Mouse (Mus musculus) heart, adult 2 months (tissue): Measurements from ENCODE around the gene Icam1. TPM values are rescaled to one million over a fixed set of nuclear protein-coding genes. Genes with fewer than 3 reads are reported as not detected.

Experiments
- DNase-seq, 2 experiments: peaks; one replicate each; pipeline ENCODE4 v3.0.0; 2021
- H3K27ac ChIP-seq: fragments of 200-600 bp; 2 replicates; pipeline ENCODE4 v1.8.1; 2022
- H3K27me3 ChIP-seq: fragments of 200-500 bp; 2 replicates; pipeline ENCODE4 v1.6.1; 2012; ENCODE audit warnings: mild to moderate bottlenecking, low read length, inconsistent platforms, mixed read lengths; ENCODE audit not compliant: control insufficient read depth, insufficient read depth
- H3K36me3 ChIP-seq: fragments of 200-500 bp; 2 replicates; pipeline ENCODE4 v1.6.1; 2012; ENCODE audit warnings: low read length, inconsistent platforms; ENCODE audit not compliant: control insufficient read depth, insufficient read depth
- H3K4me1 ChIP-seq: fragments of 200-500 bp; 2 replicates; pipeline ENCODE4 v1.6.1; 2011; ENCODE audit warnings: low read length; ENCODE audit not compliant: control insufficient read depth, insufficient read depth
- H3K4me3 ChIP-seq: fragments of 200-600 bp; 2 replicates; pipeline ENCODE4 v1.8.1; 2022
- H3K79me2 ChIP-seq: fragments of 200-500 bp; replicated peaks from 2 replicates; pipeline ENCODE4 v1.6.1; 2012; ENCODE audit warnings: mild to moderate bottlenecking, inconsistent platforms, low read length, moderate library complexity, mixed read lengths; ENCODE audit not compliant: control insufficient read depth, insufficient read depth
- H3K9ac ChIP-seq: fragments of 200-500 bp; 2 replicates; pipeline ENCODE4 v1.6.1; 2012; ENCODE audit warnings: low read depth, mild to moderate bottlenecking, control low read depth, inconsistent platforms, low read length, mixed read lengths
- CTCF ChIP-seq: fragments of 200-600 bp; IDR thresholded peaks from 2 replicates; pipeline ENCODE4 v1.8.1; 2022; ENCODE audit warnings: antibody characterized with exemption, mild to moderate bottlenecking, moderate library complexity
- WGBS: fragments of 180-500 bp; shearing (Covaris S2); methylation state at CpG from one replicate; pipeline ENCODE4 v1.1.7; 2018; 5-methylcytosine and 5-hydroxymethylcytosine counted together
- intact Hi-C: fragments of 180-260 bp; cut with DNase I; formaldehyde crosslinking; loops from one replicate; pipeline ENCODE4 v1.15.1; 2025
- microRNA-seq, 2 experiments: library from miRNA; unstranded; fragments of <30 nt; microRNA quantifications; one replicate each; pipeline ENCODE4 v1.2.0; 2021
- polyA plus RNA-seq: library from polyadenylated mRNA; depleted of rRNA; stranded (reverse); fragments of >200 nt; gene quantifications from 2 replicates; pipeline ENCODE4 v1.2.3, GENCODE M21; 2012; rRNA removed
- total RNA-seq, 2 experiments: library from RNA; stranded (reverse); gene quantifications; 2 replicates each; pipeline ENCODE4 v1.2.3; 2021

The Icam1 gene
- total and polyA plus RNA-seq, 3 experiments: 7.6 to 12.4 (median 9.2) TPM

- H3K4me1 ChIP-seq: peaks cover 5% of the 10 kb centered on the region
- no peaks in the 10 kb centered on the region for H3K36me3 ChIP-seq
- intact Hi-C loops: no loop called here
- DNase-seq: no peak
- H3K9ac ChIP-seq: no peak overlapping the region
- no peaks in the 10 kb centered on the region for H3K27me3 ChIP-seq
- WGBS: 97% methylated on average over 3 of the region's 3 CpGs
- peaks cover 2% of the 10 kb centered on the region; the same call in 1 of the 2 replicates for H3K79me2 ChIP-seq
- TF ChIP-seq CTCF: no peak
- no peak overlapping the region for H3K27ac ChIP-seq
- no peak overlapping the region for H3K4me3 ChIP-seq
Observed at GRCm38 (mm10) chr9:21075625-21076024, 59.8 kb downstream of the Icam1 start.

Small RNA genes lying within 50 kb of the gene (microRNA-seq; reads per million reads assigned to microRNA genes)
- gene Mir1900 (0 reads per million in 2 experiments), gene Mir7082 (0 to 0.56 reads per million in 2 experiments)

Other genes with a start within 250 kb of the Icam1 start
- 10 to 100 TPM in 1 of 2 experiments, 1 to 10 TPM in 1; 7.0 to 19.7 TPM for gene Col5a3, start 200.9 kb upstream of the Icam1 start, total RNA-seq
- 11.6 and 13.5 TPM in 2 replicates for gene Col5a3, start 200.9 kb upstream of the Icam1 start, polyA plus RNA-seq
- gene Rdh8, start 197.5 kb upstream of the Icam1 start, total RNA-seq: not detected
- gene Rdh8, start 197.5 kb upstream of the Icam1 start, polyA plus RNA-seq: not detected in 2 replicates
- 1 to 10 TPM; 3.9 to 4.3 TPM for gene A230050P20Rik, start 147.3 kb upstream of the Icam1 start, total RNA-seq
- gene A230050P20Rik, start 147.3 kb upstream of the Icam1 start, polyA plus RNA-seq: 16.4 and 21.2 TPM in 2 replicates
- 1 to 10 TPM; 3.9 to 4.0 TPM for gene Angptl6, start 136.3 kb upstream of the Icam1 start, total RNA-seq
- gene Angptl6, start 136.3 kb upstream of the Icam1 start, polyA plus RNA-seq: 4.0 and 5.4 TPM in 2 replicates
- 1 to 10 TPM; 5.9 to 6.7 TPM for gene Ppan, start 127.8 kb upstream of the Icam1 start, total RNA-seq
- gene Ppan, start 127.8 kb upstream of the Icam1 start, polyA plus RNA-seq: 11.9 and 18.8 TPM in 2 replicates
- 100 to 1,000 TPM; 101 to 113 TPM for gene Eif3g, start 117.4 kb upstream of the Icam1 start, total RNA-seq
- 69.6 and 69.9 TPM in 2 replicates for gene Eif3g, start 117.4 kb upstream of the Icam1 start, polyA plus RNA-seq
- gene Dnmt1, start 56.1 kb upstream of the Icam1 start, total RNA-seq: 10 to 100 TPM; 11.1 to 11.6 TPM
- gene Dnmt1, start 56.1 kb upstream of the Icam1 start, polyA plus RNA-seq: 9.1 and 11.7 TPM in 2 replicates
- gene S1pr2, start 39.2 kb upstream of the Icam1 start, total RNA-seq: 1 to 10 TPM; 2.8 to 3.2 TPM
- 4.2 and 6.1 TPM in 2 replicates for gene S1pr2, start 39.2 kb upstream of the Icam1 start, polyA plus RNA-seq
- gene Mrpl4, start 13.2 kb upstream of the Icam1 start, total RNA-seq: 100 to 1,000 TPM; 124 to 130 TPM
- 173 and 226 TPM in 2 replicates for gene Mrpl4, start 13.2 kb upstream of the Icam1 start, polyA plus RNA-seq
- 1 to 10 TPM in 1 of 2 experiments, under 1 TPM in 1; 0.84 to 1.0 TPM for gene Icam4, start 13.4 kb downstream of the Icam1 start, total RNA-seq
- 0.70 and 1.4 TPM in 2 replicates for gene Icam4, start 13.4 kb downstream of the Icam1 start, polyA plus RNA-seq
- gene Icam5, start 16.1 kb downstream of the Icam1 start, total RNA-seq: not detected
- 0.06 and 0.08 TPM in 2 replicates for gene Icam5, start 16.1 kb downstream of the Icam1 start, polyA plus RNA-seq
- not detected for gene Zglp1, start 51.1 kb downstream of the Icam1 start, total RNA-seq
- not detected in 2 replicates for gene Zglp1, start 51.1 kb downstream of the Icam1 start, polyA plus RNA-seq
- gene Gm49373, start 57.1 kb downstream of the Icam1 start, total RNA-seq: under 1 TPM in 1 of 2 experiments, not detected in 1; 0.30 TPM
- gene Gm49373, start 57.1 kb downstream of the Icam1 start, polyA plus RNA-seq: 0.27 and 0.32 TPM in 2 replicates
- 10 to 100 TPM; 35.8 to 41.4 TPM for gene Fdx1l, start 57.6 kb downstream of the Icam1 start, total RNA-seq
- gene Fdx1l, start 57.6 kb downstream of the Icam1 start, polyA plus RNA-seq: 48.3 and 51.1 TPM in 2 replicates
- under 1 TPM; 0.31 to 0.34 TPM for gene Gm38431, start 76.0 kb downstream of the Icam1 start, total RNA-seq
- 2.0 and 2.3 TPM in 2 replicates for gene Gm38431, start 76.0 kb downstream of the Icam1 start, polyA plus RNA-seq
- 10 to 100 TPM; 26.3 to 27.9 TPM for gene Raver1, start 76.0 kb downstream of the Icam1 start, total RNA-seq
- 27.4 and 29.1 TPM in 2 replicates for gene Raver1, start 76.0 kb downstream of the Icam1 start, polyA plus RNA-seq
- 1 to 10 TPM; 7.3 to 8.1 TPM for gene Tyk2, start 115.3 kb downstream of the Icam1 start, total RNA-seq
- gene Tyk2, start 115.3 kb downstream of the Icam1 start, polyA plus RNA-seq: 13.5 and 13.7 TPM in 2 replicates
- gene Cdc37, start 134.0 kb downstream of the Icam1 start, total RNA-seq: 100 to 1,000 TPM; 150 to 162 TPM
- gene Cdc37, start 134.0 kb downstream of the Icam1 start, polyA plus RNA-seq: 62.3 and 96.1 TPM in 2 replicates
- gene Pde4a, start 149.7 kb downstream of the Icam1 start, total RNA-seq: 10 to 100 TPM; 58.9 to 60.0 TPM
- gene Pde4a, start 149.7 kb downstream of the Icam1 start, polyA plus RNA-seq: 57.2 and 68.9 TPM in 2 replicates
- gene Keap1, start 223.4 kb downstream of the Icam1 start, total RNA-seq: 10 to 100 TPM; 37.6 to 47.2 TPM
- gene Keap1, start 223.4 kb downstream of the Icam1 start, polyA plus RNA-seq: 40.4 and 46.0 TPM in 2 replicates
- 1 to 10 TPM; 1.2 to 1.3 TPM for gene S1pr5, start 232.5 kb downstream of the Icam1 start, total RNA-seq
- gene S1pr5, start 232.5 kb downstream of the Icam1 start, polyA plus RNA-seq: 0.73 and 1.5 TPM in 2 replicates
- 100 to 1,000 TPM in 1 of 2 experiments, 10 to 100 TPM in 1; 88.7 to 100 TPM for gene Atg4d, start 249.3 kb downstream of the Icam1 start, total RNA-seq
- gene Atg4d, start 249.3 kb downstream of the Icam1 start, polyA plus RNA-seq: 60.8 and 72.6 TPM in 2 replicates